In the genomic region with DNA sequence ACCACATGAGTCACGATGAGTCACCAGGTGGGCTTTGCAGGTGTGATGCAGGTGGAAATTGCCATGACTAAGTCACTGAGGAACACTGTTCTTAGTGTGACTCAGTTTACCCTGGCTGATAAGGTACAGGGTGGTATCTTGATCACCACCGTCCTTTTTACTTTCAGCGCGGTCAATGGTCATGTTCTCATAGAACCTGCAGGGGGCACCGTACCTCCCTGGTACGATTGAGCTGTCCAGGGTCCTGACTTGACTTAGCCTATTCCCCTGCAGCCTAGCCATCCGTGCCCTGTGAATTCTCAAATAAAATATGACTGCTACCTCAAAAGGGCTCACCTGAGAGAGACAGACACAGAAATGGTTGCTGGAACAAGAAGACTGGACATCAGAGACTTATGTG, we compare ENCODE assay signal across 9 mouse cellular contexts. TPM values are rescaled to one million over a fixed set of nuclear protein-coding genes. Genes with fewer than 3 reads are reported as not detected.
DNase-seq lines count a peak whose midpoint lies in the region; ATAC-seq and TF ChIP-seq lines count a peak whose summit lies in the region.
"Had no signal": no experiment of that assay in that cellular context is flagged by ENCODE, and none has a peak within 500 bp of the region (broad histone marks: within the 10 kb centered on the region; RNA-seq: fewer than 3 reads in every experiment).

No protein-coding gene starts in this region.

- H3K4me3 ChIP-seq in gastrocnemius, adult 2 months: no peak overlapping the region
- H3K4me3 ChIP-seq in hindbrain, embryonic 15.5 days: no peak overlapping the region
- H3K4me3 ChIP-seq: liver, embryonic 13.5 days had no signal

- intact Hi-C loops in gastrocnemius, adult 2 months (cut with DNase I): loop anchor here (1.0 kb wide), 1 partner anchor 165 kb away; no protein-coding TSS in a partner anchor

- peaks cover 27% of the 10 kb centered on the region for H3K4me1 ChIP-seq in hindbrain, embryonic 15.5 days (replicated peaks)
- H3K4me1 ChIP-seq: liver, embryonic 13.5 days had no signal

- no peaks in the 10 kb centered on the region for H3K9me3 ChIP-seq in hindbrain, embryonic 15.5 days
- H3K9me3 ChIP-seq: liver, embryonic 13.5 days had no signal

- peaks cover 27% of the 10 kb centered on the region for H3K27me3 ChIP-seq in hindbrain, embryonic 15.5 days

- no peaks in the 10 kb centered on the region for H3K36me3 ChIP-seq in hindbrain, embryonic 15.5 days
- H3K36me3 ChIP-seq: liver, embryonic 13.5 days had no signal

- 10% methylated on average over 7 of the region's 7 CpGs for WGBS in hindbrain, embryonic 15.5 days

- TF ChIP-seq CTCF in gastrocnemius, adult 2 months (IDR thresholded peaks at IDR 0.05): peak; percentile 75

- DNase-seq in gastrocnemius, adult 2 months: peak; percentile 51
- no peak for DNase-seq in gastrocnemius, adult 8-10 months (ENCODE audit: low spot score in 2 of 2)
- peak; percentile 67 for DNase-seq in 3T3-L1 (ENCODE audit: low read depth, low spot score)
- DNase-seq in adipocyte (ENCODE audit: low spot score): peak; percentile 69
- DNase-seq in lung, postnatal 25 days (ENCODE audit: low spot score): peak; percentile 18
- no peak for DNase-seq in right cerebral cortex, postnatal 36 days (ENCODE audit: low spot score in 2 of 2)
- DNase-seq: liver, embryonic 13.5 days had no signal

- no peak overlapping the region for H3K9ac ChIP-seq in hindbrain, embryonic 15.5 days
- H3K9ac ChIP-seq: liver, embryonic 13.5 days had no signal

- ATAC-seq in hindbrain, embryonic 15.5 days (ENCODE audit: low FRiP score, low read depth): 0 out of 2 replicates have a peak, but pooled peaks have one; percentile 19
- no peak for ATAC-seq in inflammation-experienced regulatory T-cells, adult 6 months

- no peak overlapping the region for H3K4me2 ChIP-seq in hindbrain, embryonic 15.5 days
- H3K4me2 ChIP-seq: liver, embryonic 13.5 days had no signal

- H3K27ac ChIP-seq in gastrocnemius, adult 2 months: no peak overlapping the region
- no peak overlapping the region for H3K27ac ChIP-seq in hindbrain, embryonic 15.5 days (replicated peaks)
- H3K27ac ChIP-seq: liver, embryonic 13.5 days had no signal

RNA-seq across cellular contexts. Expression of gene C1qa, which starts 8.4 kb away (rescaled TPM):
- 10 to 100 TPM in 1 of 2 experiments, 1 to 10 TPM in 1; 7.0 to 15.8 TPM for total RNA-seq in gastrocnemius, adult 2 months (2021)
- 10 to 100 TPM in 1 of 4 experiments, 1 to 10 TPM in 3; 2.6 to 11.5 (median 6.7) TPM for total RNA-seq in gastrocnemius, adult 8-10 months (2022)
- polyA plus RNA-seq in hindbrain, embryonic 15.5 days (2015; fragmentation: Nextera tagmentation; extraction: Ambion mirVana): 30.8 and 36.4 TPM in 2 replicates
- polyA plus RNA-seq in inflammation-experienced regulatory T-cells, adult 6 months (2017; shearing (Covaris generic)): under 1 TPM in 1 of 3 experiments, not detected in 2; 0.93 TPM

RNA-seq across cellular contexts. Expression of gene C1qc, which starts 14.2 kb away (rescaled TPM):
- total RNA-seq in gastrocnemius, adult 2 months (2021): 10 to 100 TPM in 1 of 2 experiments, 1 to 10 TPM in 1; 7.6 to 15.4 TPM
- total RNA-seq in gastrocnemius, adult 8-10 months (2022): 1 to 10 TPM; 2.2 to 8.2 (median 5.5) TPM
- 24.2 and 33.1 TPM in 2 replicates for polyA plus RNA-seq in hindbrain, embryonic 15.5 days (2015; fragmentation: Nextera tagmentation; extraction: Ambion mirVana)
- 1 to 10 TPM in 1 of 3 experiments, under 1 TPM in 1, not detected in 1; 0.50 to 1.1 TPM for polyA plus RNA-seq in inflammation-experienced regulatory T-cells, adult 6 months (2017; shearing (Covaris generic))

RNA-seq across cellular contexts. Expression of gene C1qb, which starts 21.0 kb away (rescaled TPM):
- total RNA-seq in gastrocnemius, adult 2 months (2021): 10 to 100 TPM in 1 of 2 experiments, 1 to 10 TPM in 1; 8.4 to 18.3 TPM
- total RNA-seq in gastrocnemius, adult 8-10 months (2022): 10 to 100 TPM in 1 of 4 experiments, 1 to 10 TPM in 3; 3.3 to 11.0 (median 7.2) TPM
- polyA plus RNA-seq in hindbrain, embryonic 15.5 days (2015; fragmentation: Nextera tagmentation; extraction: Ambion mirVana): 42.6 and 56.4 TPM in 2 replicates
- 1 to 10 TPM; 1.8 to 8.1 (median 2.1) TPM for polyA plus RNA-seq in inflammation-experienced regulatory T-cells, adult 6 months (2017; shearing (Covaris generic))

RNA-seq across cellular contexts. Expression of gene Epha8, which starts 49.6 kb away (rescaled TPM):
- not detected for total RNA-seq in gastrocnemius, adult 2 months (2021)
- total RNA-seq in gastrocnemius, adult 8-10 months (2022): not detected
- 13.9 and 16.5 TPM in 2 replicates for polyA plus RNA-seq in hindbrain, embryonic 15.5 days (2015; fragmentation: Nextera tagmentation; extraction: Ambion mirVana)
- under 1 TPM in 2 of 3 experiments, not detected in 1; 0.21 to 0.34 TPM for polyA plus RNA-seq in inflammation-experienced regulatory T-cells, adult 6 months (2017; shearing (Covaris generic))

Comparison
In these comparisons a context has a peak if more than half of its experiments do, and no peak if none do; other contexts are left out.
1. DNase-seq: peak in gastrocnemius, adult 2 months (single experiment), 3T3-L1 (single experiment), adipocyte (single experiment) and lung, postnatal 25 days (single experiment); none in gastrocnemius, adult 8-10 months (0 of 2) and right cerebral cortex, postnatal 36 days (0 of 2).